In genomic region chr11:109297710-109298375, GRCm38 (mm10) we compare ENCODE assay signal across 8 mouse cellular contexts. TPM values are rescaled to one million over a fixed set of nuclear protein-coding genes. Genes with fewer than 3 reads are reported as not detected.
A peak's percentile ranks its signal among the peaks of the same experiment; 100 is the strongest.
DNase-seq lines count a peak whose midpoint lies in the region; ATAC-seq and TF ChIP-seq lines count a peak whose summit lies in the region.

TSS of gene Rgs9 (minus strand) at chr11:109298129.

- peak; percentile 94 for DNase-seq in gastrocnemius, adult 2 months
- DNase-seq in left cerebral cortex, adult 11 months (ENCODE audit: low spot score) = peak; percentile 89
- DNase-seq in lung, postnatal 36 days = peak; percentile 96
- DNase-seq in retina, postnatal 1 day = peak; percentile 94
- peak; percentile 98 for DNase-seq in thymus, postnatal 4 days

- no peaks in the 10 kb centered on the region for H3K27me3 ChIP-seq in hindbrain, embryonic 16.5 days (replicated peaks; ENCODE audit: control insufficient read depth, insufficient read depth, low read length)

- intact Hi-C loops in gastrocnemius, adult 2 months (cut with DNase I) = no loop called here

- peak within 1 kb of the TSS; percentile 71 for H3K9ac ChIP-seq in hindbrain, embryonic 16.5 days (ENCODE audit: low read depth, low read length)

- 3% methylated on average over 37 of the region's 37 CpGs for WGBS in hindbrain, embryonic 16.5 days

- peak; percentile 67 for TF ChIP-seq CTCF in cortical plate, adult 2 months (IDR thresholded peaks at IDR 0.05; ENCODE audit: extremely low read depth, insufficient read depth, low read length)
- peak; percentile 96; the same call in 1 of the 2 replicates for TF ChIP-seq CTCF in gastrocnemius, adult 2 months (IDR thresholded peaks at IDR 0.05)

- H3K27ac ChIP-seq in cortical plate, adult 2 months (ENCODE audit: insufficient read depth, low read length) = no peak within 1 kb of the TSS; the same call in 1 of the 2 replicates
- peak within 1 kb of the TSS; percentile 29; the same call in 1 of the 2 replicates for H3K27ac ChIP-seq in gastrocnemius, adult 2 months
- H3K27ac ChIP-seq in hindbrain, embryonic 16.5 days (ENCODE audit: low read depth, low read length) = peak within 1 kb of the TSS; percentile 65

- peak; percentile 100 for ATAC-seq in activated CD4-positive, CD25-positive, alpha-beta regulatory T cell, adult 4 months
- peak; percentile 98 for ATAC-seq in hindbrain, embryonic 16.5 days

- no peaks in the 10 kb centered on the region for H3K9me3 ChIP-seq in hindbrain, embryonic 16.5 days (ENCODE audit: control insufficient read depth, low read length)

- H3K4me2 ChIP-seq in hindbrain, embryonic 16.5 days (ENCODE audit: low read length) = peak within 1 kb of the TSS; percentile 66

- peak; percentile 54; the same call in 1 of the 2 replicates for TF ChIP-seq POLR2A in cortical plate, adult 2 months (IDR thresholded peaks at IDR 0.05; ENCODE audit: extremely low read depth, insufficient read depth, low read length)

- H3K4me3 ChIP-seq in cortical plate, adult 2 months (ENCODE audit: insufficient read depth, low read length) = peak within 1 kb of the TSS; percentile 63
- peak within 1 kb of the TSS; percentile 71 for H3K4me3 ChIP-seq in gastrocnemius, adult 2 months
- H3K4me3 ChIP-seq in hindbrain, embryonic 16.5 days (ENCODE audit: low read length) = peak within 1 kb of the TSS; percentile 59

- no peaks in the 10 kb centered on the region for H3K4me1 ChIP-seq in cortical plate, adult 2 months (ENCODE audit: control insufficient read depth, insufficient read depth, low read length)
- peaks cover 14% of the 10 kb centered on the region for H3K4me1 ChIP-seq in hindbrain, embryonic 16.5 days (ENCODE audit: control insufficient read depth, insufficient read depth, low read depth, low read length)

- no peaks in the 10 kb centered on the region for H3K36me3 ChIP-seq in hindbrain, embryonic 16.5 days (ENCODE audit: control insufficient read depth, insufficient read depth, low read length)

RNA-seq across cellular contexts. Expression of gene Rgs9, which starts in this region (rescaled TPM):
- polyA plus RNA-seq in activated CD4-positive, CD25-positive, alpha-beta regulatory T cell, adult 4 months (2017; shearing (Covaris generic)) = 1 to 10 TPM; 3.3 to 5.5 TPM
- 12.5 and 57.8 TPM in 2 replicates for polyA plus RNA-seq in cortical plate, adult 2 months (2012; rRNA removed)
- total RNA-seq in gastrocnemius, adult 2 months (2021) = under 1 TPM; 0.13 to 0.20 TPM
- polyA plus RNA-seq in hindbrain, embryonic 16.5 days (2015; fragmentation: Nextera tagmentation; extraction: Ambion mirVana) = 14.5 and 15.6 TPM in 2 replicates

Comparison
In these comparisons a context has a peak if more than half of its experiments do, and no peak if none do; other contexts are left out.
1. Peak in DNase-seq, H3K4me3 ChIP-seq and H3K27ac ChIP-seq in gastrocnemius, adult 2 months; RNA of the gene not detected or under 1 TPM.